Mouse (Mus musculus) intestine, postnatal 0 days (tissue): Measurements from ENCODE around the gene Nek8. TPM values are rescaled to one million over a fixed set of nuclear protein-coding genes. Genes with fewer than 3 reads are reported as not detected.

ENCODE experiments used
- ATAC-seq: fragments of 200-750 bp; cut with Nextera tagmentation; 2 replicates; pipeline ENCODE4 v1.8.0; 2017; ENCODE audit warnings: mild to moderate bottlenecking, moderate TSS enrichment, moderate library complexity
- H3K27ac ChIP-seq: fragments of 300-500 bp; sonication (generic); 2 replicates; pipeline ENCODE4 v1.5.1; 2014; ENCODE audit warnings: mild to moderate bottlenecking, low read depth, low read length, moderate library complexity
- H3K27me3 ChIP-seq: fragments of 300-500 bp; sonication (generic); replicated peaks from 2 replicates; pipeline ENCODE4 v1.6.1; 2014; ENCODE audit warnings: low read length, mixed read lengths; ENCODE audit not compliant: control insufficient read depth, insufficient read depth
- H3K36me3 ChIP-seq: fragments of 300-500 bp; sonication (generic); 2 replicates; pipeline ENCODE4 v1.6.1; 2014; ENCODE audit warnings: mild to moderate bottlenecking, moderate library complexity; ENCODE audit not compliant: control insufficient read depth, insufficient read depth
- H3K4me1 ChIP-seq: fragments of 300-500 bp; sonication (generic); replicated peaks from 2 replicates; pipeline ENCODE4 v1.6.1; 2014; ENCODE audit warnings: antibody characterized with exemption, low read length, mixed read lengths; ENCODE audit not compliant: control insufficient read depth, insufficient read depth
- H3K4me2 ChIP-seq: fragments of 300-500 bp; sonication (generic); replicated peaks from 2 replicates; pipeline ENCODE4 v1.6.1; 2014; ENCODE audit warnings: low read depth, mild to moderate bottlenecking, moderate library complexity
- H3K4me3 ChIP-seq: fragments of 300-500 bp; sonication (generic); 2 replicates; pipeline ENCODE4 v1.5.1; 2014; ENCODE audit warnings: low read depth, low read length
- H3K9ac ChIP-seq: fragments of 300-500 bp; sonication (generic); 2 replicates; pipeline ENCODE4 v1.6.1; 2014; ENCODE audit warnings: mild to moderate bottlenecking, low read depth, low read length
- H3K9me3 ChIP-seq: fragments of 300-500 bp; sonication (generic); 2 replicates; pipeline ENCODE4 v1.6.1; 2016; ENCODE audit warnings: mixed run types; ENCODE audit not compliant: control insufficient read depth
- CTCF ChIP-seq: sonication (generic); IDR thresholded peaks from 2 replicates; pipeline ENCODE4 v1.5.1; 2016; ENCODE audit warnings: low read depth, mild to moderate bottlenecking, control low read depth, antibody characterized with exemption, moderate library complexity
- WGBS: fragments of 180-500 bp; shearing (Covaris S2); extraction: QIAGEN DNeasy Blood & Tissue Kit; methylation state at CpG from one replicate; pipeline ENCODE4 v1.1.7; 2014; 5-methylcytosine and 5-hydroxymethylcytosine counted together
- polyA plus RNA-seq: library from polyadenylated mRNA; unstranded; fragments of >200 nt; fragmentation: Nextera tagmentation; extraction: Ambion mirVana; gene quantifications from 2 replicates; pipeline ENCODE4 v1.2.1, GENCODE M21; 2015

Gene Nek8
- polyA plus RNA-seq = 5.7 and 5.8 TPM in 2 replicates

- Histone ChIP-seq H3K36me3 (peaks cover 19% of the 10 kb centered on the region), H3K4me3 (peak within 1 kb of the TSS; percentile 69), H3K4me1 (no peaks in the 10 kb centered on the region), H3K9ac (peak within 1 kb of the TSS; percentile 35), H3K4me2 (peak within 1 kb of the TSS; percentile 94), H3K27me3 (no peaks in the 10 kb centered on the region), H3K9me3 (no peaks in the 10 kb centered on the region), H3K27ac (peak within 1 kb of the TSS; percentile 92)
- TF ChIP-seq CTCF = no peak
- peak; percentile 65 for ATAC-seq
- WGBS = under 1% methylated on average over 32 of the region's 32 CpGs
These were observed at the start of gene Nek8, which contains the start of gene Tlcd1 for GRCm38 (mm10) chr11:78176402-78176862. Gene Nek8, minus strand, starts transcription at chr11:78176675. Gene Tlcd1, plus strand, starts transcription at chr11:78176711.

GRCm38 (mm10) chr11:78223586-78223985, 47.1 kb upstream of the Nek8 start:
- Histone ChIP-seq H3K4me3 (no peak overlapping the region), H3K9me3 (no peaks in the 10 kb centered on the region), H3K4me1 (no peaks in the 10 kb centered on the region), H3K27ac (no peak overlapping the region), H3K9ac (no peak overlapping the region), H3K36me3 (peaks cover 96% of the 10 kb centered on the region), H3K27me3 (no peaks in the 10 kb centered on the region), H3K4me2 (no peak overlapping the region)
- TF ChIP-seq CTCF = no peak
- no peak for ATAC-seq
- WGBS = 93% methylated on average over 4 of the region's 4 CpGs

GRCm38 (mm10) chr11:78215709-78216317, 39.3 kb upstream of the Nek8 start:
- H3K9ac ChIP-seq = no peak overlapping the region
- no peaks in the 10 kb centered on the region for H3K27me3 ChIP-seq
- 89% methylated on average over 11 of the region's 11 CpGs for WGBS
- no peak overlapping the region for H3K4me3 ChIP-seq
- H3K36me3 ChIP-seq = peaks cover 90% of the 10 kb centered on the region
- no peak for ATAC-seq
- no peaks in the 10 kb centered on the region for H3K9me3 ChIP-seq
- 0 out of 2 replicates have a peak overlapping the region, but pooled peaks have one; percentile 35 for H3K27ac ChIP-seq
- H3K4me1 ChIP-seq = no peaks in the 10 kb centered on the region
- TF ChIP-seq CTCF = no peak
- no peak overlapping the region for H3K4me2 ChIP-seq

- Histone ChIP-seq H3K9me3 (no peaks in the 10 kb centered on the region), H3K4me1 (no peaks in the 10 kb centered on the region), H3K4me3 (no peak overlapping the region), H3K9ac (no peak overlapping the region), H3K4me2 (no peak overlapping the region), H3K36me3 (peaks cover 91% of the 10 kb centered on the region), H3K27me3 (no peaks in the 10 kb centered on the region), H3K27ac (no peak overlapping the region)
- no peak for TF ChIP-seq CTCF
- ATAC-seq = no peak
- 91% methylated on average over 14 of the region's 14 CpGs for WGBS
These were observed 36.8 kb upstream of the Nek8 start for GRCm38 (mm10) chr11:78213086-78213817.

GRCm38 (mm10) chr11:78211513-78211912, 35.0 kb upstream of the Nek8 start:
- Histone ChIP-seq H3K4me1 (no peaks in the 10 kb centered on the region), H3K27ac (no peak overlapping the region), H3K9ac (no peak overlapping the region), H3K36me3 (peaks cover 92% of the 10 kb centered on the region), H3K27me3 (no peaks in the 10 kb centered on the region), H3K9me3 (no peaks in the 10 kb centered on the region), H3K4me3 (no peak overlapping the region), H3K4me2 (no peak overlapping the region)
- no peak for ATAC-seq
- 74% methylated on average over 5 of the region's 5 CpGs for WGBS
- TF ChIP-seq CTCF = no peak

- Histone ChIP-seq H3K4me2 (no peak overlapping the region), H3K36me3 (peaks cover 91% of the 10 kb centered on the region), H3K9me3 (no peaks in the 10 kb centered on the region), H3K4me1 (no peaks in the 10 kb centered on the region), H3K27ac (no peak overlapping the region), H3K9ac (no peak overlapping the region), H3K27me3 (no peaks in the 10 kb centered on the region), H3K4me3 (no peak overlapping the region)
- ATAC-seq = no peak
- WGBS = 64% methylated on average over 7 of the region's 7 CpGs
- TF ChIP-seq CTCF = no peak
These were observed 34.1 kb upstream of the Nek8 start for GRCm38 (mm10) chr11:78210615-78211014.
